Mouse (Mus musculus) lung, adult 2 months (tissue): ENCODE data around the gene Hrh1. TPM values are rescaled to one million over a fixed set of nuclear protein-coding genes. Genes with fewer than 3 reads are reported as not detected.

Experiments used
- DNase-seq: peaks from one replicate; pipeline ENCODE4 v3.0.0; 2022
- H3K4me1 ChIP-seq: fragments of 200-500 bp; 2 replicates; pipeline ENCODE4 v1.6.1; 2011; ENCODE audit warnings: low read length; ENCODE audit not compliant: control insufficient read depth, insufficient read depth
- H3K4me3 ChIP-seq: fragments of 200-500 bp; replicated peaks from 2 replicates; pipeline ENCODE3; 2011; ENCODE audit warnings: low read depth, mild to moderate bottlenecking, control low read depth, low read length; ENCODE audit errors: extremely low read depth
- CTCF ChIP-seq: fragments of 200-500 bp; IDR thresholded peaks from 2 replicates; pipeline ENCODE4 v1.5.1; 2011; ENCODE audit warnings: mild to moderate bottlenecking, low read length, control low read depth; ENCODE audit not compliant: insufficient read depth
- POLR2A ChIP-seq: fragments of 200-500 bp; IDR thresholded peaks from 2 replicates; pipeline ENCODE4 v1.6.1; 2011; ENCODE audit warnings: low read depth, mild to moderate bottlenecking, control low read depth, low read length, borderline replicate concordance; ENCODE audit errors: extremely low read depth
- WGBS: fragments of 180-500 bp; shearing (Covaris S2); methylation state at CpG from one replicate; pipeline ENCODE4 v1.1.7; 2018; 5-methylcytosine and 5-hydroxymethylcytosine counted together
- polyA plus RNA-seq: library from polyadenylated mRNA; depleted of rRNA; stranded (reverse); fragments of >200 nt; gene quantifications from 2 replicates; pipeline ENCODE4 v1.2.3, GENCODE M21; 2012; rRNA removed

Gene Hrh1
- polyA plus RNA-seq, result 0.32 and 0.66 TPM in 2 replicates

- DNase-seq, result peak; percentile 16
- Histone ChIP-seq H3K4me3 (peak within 1 kb of the TSS; percentile 33), H3K4me1 (peaks cover 2% of the 10 kb centered on the region; the same call in 1 of the 2 replicates)
- WGBS, result under 1% methylated on average over 54 of the region's 56 CpGs
- TF ChIP-seq POLR2A (no peak), CTCF (no peak)
Measured at GRCm38 (mm10) chr6:114397691-114398217, at the start of gene Hrh1. Gene Hrh1 (plus strand): TSS chr6:114397936.

DNA sequence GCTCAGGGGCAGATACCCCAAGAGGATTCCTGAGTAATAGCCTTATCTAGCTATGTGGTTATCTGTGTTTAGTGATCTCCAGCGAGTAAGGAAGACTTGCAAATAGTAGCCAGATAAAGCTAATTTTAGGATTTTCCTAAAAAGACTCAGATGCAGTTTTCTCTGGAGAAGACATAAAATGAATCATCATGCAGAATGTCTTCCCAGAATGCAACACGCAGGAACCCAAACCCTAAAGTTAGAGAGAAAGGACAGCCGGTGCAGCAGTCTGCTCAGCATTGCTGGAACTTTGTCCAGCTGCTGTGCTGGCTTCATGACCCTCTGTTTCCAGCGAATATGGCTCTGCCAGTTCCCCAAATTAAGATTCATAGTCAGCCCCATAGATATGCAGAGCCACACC is 43.1 kb upstream of the Hrh1 start:
- 51% methylated on average over 4 of the region's 4 CpGs for WGBS
- DNase-seq, result no peak
- no peak for TF ChIP-seq CTCF
- no peak for TF ChIP-seq POLR2A
- Histone ChIP-seq H3K4me3 (no peak overlapping the region), H3K4me1 (no peaks in the 10 kb centered on the region)

- TF ChIP-seq POLR2A (no peak), CTCF (no peak)
- H3K4me3 ChIP-seq, result no peak overlapping the region
- H3K4me1 ChIP-seq, result no peaks in the 10 kb centered on the region
- DNase-seq, result no peak
- WGBS, result 27% methylated on average over 3 of the region's 3 CpGs
Measured at GRCm38 (mm10) chr6:114358171-114358570, 39.6 kb upstream of the Hrh1 start.

- WGBS, result 51% methylated on average over 4 of the region's 4 CpGs
- TF ChIP-seq CTCF (no peak), POLR2A (no peak)
- Histone ChIP-seq H3K4me1 (no peaks in the 10 kb centered on the region), H3K4me3 (no peak overlapping the region)
- no peak for DNase-seq
Measured at GRCm38 (mm10) chr6:114362355-114362754, 35.4 kb upstream of the Hrh1 start.

DNA sequence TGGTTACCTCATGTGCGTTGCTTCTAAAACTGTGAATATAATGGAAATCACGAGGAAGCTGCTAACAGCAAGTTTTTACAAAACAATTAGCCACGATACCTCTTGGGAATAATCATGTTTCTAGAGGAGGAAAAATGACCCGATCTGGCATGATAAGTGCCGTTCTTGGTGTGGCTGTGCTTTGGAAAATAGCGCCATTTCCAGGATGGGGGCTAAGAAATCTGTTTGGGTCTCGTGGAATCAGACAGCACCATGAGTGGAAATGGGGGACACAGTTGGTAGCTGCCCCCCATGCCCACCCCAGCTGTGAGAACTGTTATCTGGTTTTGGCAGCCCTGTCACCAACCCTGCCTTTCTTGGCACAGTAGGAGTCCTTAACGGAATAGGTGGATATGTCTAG is 34.0 kb upstream of the Hrh1 start:
- H3K4me1 ChIP-seq, result no peaks in the 10 kb centered on the region
- 78% methylated on average over 8 of the region's 8 CpGs for WGBS
- H3K4me3 ChIP-seq, result no peak overlapping the region
- no peak for DNase-seq
- TF ChIP-seq CTCF (no peak), POLR2A (no peak)

DNA sequence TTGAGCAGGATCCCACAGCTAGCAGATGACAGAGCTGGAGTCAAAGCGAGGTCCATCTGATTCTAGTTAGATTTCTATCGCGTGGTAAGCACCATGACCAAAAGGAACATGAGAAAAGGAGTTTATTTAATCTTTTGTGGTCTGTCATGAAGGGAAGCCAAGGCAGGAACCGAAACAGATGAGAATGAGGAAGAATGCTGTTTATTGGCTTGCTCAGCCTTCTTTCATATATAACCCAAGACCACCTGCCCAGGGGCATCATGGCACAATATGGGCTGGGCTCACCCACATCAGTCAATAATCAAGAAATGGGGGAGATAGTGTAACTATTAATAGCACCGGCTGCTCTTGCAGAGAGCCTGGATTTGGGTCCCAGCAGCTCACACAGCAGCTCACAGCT is 33.0 kb upstream of the Hrh1 start:
- no peak overlapping the region for H3K4me3 ChIP-seq
- WGBS, result 71% methylated on average over 5 of the region's 5 CpGs
- H3K4me1 ChIP-seq, result no peaks in the 10 kb centered on the region
- TF ChIP-seq CTCF, result no peak
- no peak for TF ChIP-seq POLR2A
- DNase-seq, result no peak

GRCm38 (mm10) chr6:114366191-114366590 is 31.5 kb upstream of the Hrh1 start:
- TF ChIP-seq CTCF (no peak), POLR2A (no peak)
- no peak overlapping the region for H3K4me3 ChIP-seq
- no peak for DNase-seq
- 60% methylated on average over 5 of the region's 5 CpGs for WGBS
- no peaks in the 10 kb centered on the region for H3K4me1 ChIP-seq

GRCm38 (mm10) chr6:114367681-114368080 is 30.1 kb upstream of the Hrh1 start:
- 68% methylated on average over 6 of the region's 6 CpGs for WGBS
- no peaks in the 10 kb centered on the region for H3K4me1 ChIP-seq
- TF ChIP-seq CTCF, result no peak
- no peak for TF ChIP-seq POLR2A
- H3K4me3 ChIP-seq, result no peak overlapping the region
- DNase-seq, result no peak

- no peak for DNase-seq
- 63% methylated on average over 6 of the region's 6 CpGs for WGBS
- TF ChIP-seq CTCF, result no peak
- TF ChIP-seq POLR2A, result no peak
Measured at GRCm38 (mm10) chr6:114368196-114368595, 29.5 kb upstream of the Hrh1 start.

DNA sequence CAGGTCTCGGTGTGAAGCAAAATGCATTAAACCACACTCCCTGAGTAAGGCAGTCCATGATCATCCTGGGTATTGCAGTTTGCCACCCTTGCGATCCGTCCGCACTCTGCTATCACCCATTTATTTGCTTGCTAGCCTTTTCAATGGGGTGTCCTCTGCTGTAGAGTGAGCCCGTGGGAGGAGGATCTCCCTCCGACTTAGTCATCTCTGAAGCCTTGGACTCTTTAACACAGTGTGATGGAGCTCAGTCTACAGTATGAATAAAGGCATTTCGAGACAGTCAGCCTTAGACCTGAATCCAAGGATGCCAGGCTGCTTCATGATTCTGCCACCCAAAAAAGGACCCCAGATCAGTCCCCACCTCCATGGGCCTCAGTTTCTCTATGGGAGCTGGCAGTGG is 25.0 kb upstream of the Hrh1 start:
- Histone ChIP-seq H3K4me3 (no peak overlapping the region), H3K4me1 (no peaks in the 10 kb centered on the region)
- DNase-seq, result no peak
- 85% methylated on average over 7 of the region's 7 CpGs for WGBS
- TF ChIP-seq CTCF, result no peak
- TF ChIP-seq POLR2A, result no peak

More at GRCm38 (mm10) chr6:114368196-114368595, 29.5 kb upstream of the Hrh1 start:
- Histone ChIP-seq H3K4me1 (no peaks in the 10 kb centered on the region), H3K4me3 (no peak overlapping the region)
